Mouse (Mus musculus) small intestine, adult 2 months (tissue): ENCODE measurements at regions not wholly inside any gene's neighbourhood (a gene's known extent, or its start where the extent isn't known, plus 50 kb on each side); places are given as distances from the start of the nearest gene placed in this dataset.

Experiments used
- CTCF ChIP-seq: fragments of 200-500 bp; IDR thresholded peaks from 2 replicates; pipeline ENCODE4 v1.5.1; 2012; ENCODE audit warnings: low read depth, mild to moderate bottlenecking, control low read depth, inconsistent platforms, low read length, moderate library complexity, mixed read lengths; ENCODE audit not compliant: insufficient replicate concordance, insufficient read length; ENCODE audit errors: extremely low read depth
- POLR2A ChIP-seq: fragments of 200-500 bp; IDR thresholded peaks from 2 replicates; pipeline ENCODE4 v1.6.1; 2012; ENCODE audit warnings: low read depth, mild to moderate bottlenecking, control low read depth, inconsistent platforms, low read length, moderate library complexity

GRCm38 (mm10) chr14:99493659-99494058 lies 195.2 kb downstream of the Klf5 start:
- TF ChIP-seq CTCF = no peak
- no peak for TF ChIP-seq POLR2A
